Mouse (Mus musculus) cerebellum, adult 2 months (tissue): ENCODE measurements around the gene 9930021J03Rik.

Source experiments
- CTCF ChIP-seq: fragments of 200-500 bp; IDR thresholded peaks from 2 replicates; pipeline ENCODE4 v1.5.1; 2011; ENCODE audit warnings: low read depth, mild to moderate bottlenecking, control low read depth, low read length, moderate library complexity, borderline replicate concordance; ENCODE audit not compliant: insufficient read depth
- POLR2A ChIP-seq: fragments of 200-500 bp; IDR thresholded peaks from 2 replicates; pipeline ENCODE4 v1.6.1; 2011; ENCODE audit warnings: low read length, control low read depth, borderline replicate concordance; ENCODE audit not compliant: insufficient read depth

DNA sequence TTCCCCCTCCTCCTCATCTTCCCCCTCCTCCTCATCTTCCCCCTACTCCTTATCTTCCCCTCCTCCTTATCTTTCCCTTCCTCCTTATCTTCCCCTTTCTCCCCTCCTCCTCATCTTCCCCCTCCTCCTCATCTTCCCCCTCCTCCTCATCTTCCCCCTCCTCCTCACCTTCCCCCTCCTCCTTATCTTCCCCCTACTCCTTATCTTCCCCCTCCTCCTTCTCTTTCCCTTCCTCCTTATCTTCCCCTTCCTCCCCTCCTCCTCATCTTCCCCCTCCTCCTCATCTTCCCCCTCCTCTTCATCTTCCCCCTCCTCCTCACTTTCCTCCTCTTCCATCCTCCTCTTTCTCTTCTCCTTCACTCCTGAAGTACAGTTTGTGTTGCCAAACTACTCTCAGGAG, 108.9 kb downstream of the 9930021J03Rik start:
- TF ChIP-seq CTCF (no peak), POLR2A (no peak)
